Mouse (Mus musculus) limb, embryonic 14.5 days (tissue): ENCODE results near the gene Bst1. TPM values are rescaled to one million over a fixed set of nuclear protein-coding genes. Genes with fewer than 3 reads are reported as not detected.

Experiments
- ATAC-seq: fragments of 200-750 bp; cut with Nextera tagmentation; 2 replicates; pipeline ENCODE4 v1.8.0; 2017; ENCODE audit warnings: low read depth, moderate number of reproducible peaks, moderate TSS enrichment; ENCODE audit not compliant: low FRiP score
- DNase-seq: peaks from one replicate; pipeline ENCODE4 v3.0.0-alpha.2; 2015; ENCODE audit warnings: low spot score
- H3K27ac ChIP-seq: fragments of 300-500 bp; sonication (generic); replicated peaks from 2 replicates; pipeline ENCODE4 v1.5.1; 2014; ENCODE audit warnings: low read depth, mild to moderate bottlenecking, low read length, moderate library complexity, mixed read lengths
- H3K27me3 ChIP-seq: fragments of 300-500 bp; sonication (generic); 2 replicates; pipeline ENCODE4 v1.6.1; 2014; ENCODE audit warnings: low read length, mixed read lengths; ENCODE audit not compliant: control insufficient read depth, insufficient read depth
- H3K36me3 ChIP-seq: fragments of 300-500 bp; sonication (generic); 2 replicates; pipeline ENCODE4 v1.6.1; 2014; ENCODE audit warnings: mild to moderate bottlenecking, low read length, moderate library complexity, mixed read lengths; ENCODE audit not compliant: control insufficient read depth, insufficient read depth
- H3K4me1 ChIP-seq: fragments of 300-500 bp; sonication (generic); 2 replicates; pipeline ENCODE4 v1.6.1; 2014; ENCODE audit warnings: antibody characterized with exemption, low read length, mixed read lengths; ENCODE audit not compliant: control insufficient read depth, insufficient read depth
- H3K4me2 ChIP-seq: fragments of 300-500 bp; sonication (generic); replicated peaks from 2 replicates; pipeline ENCODE4 v1.6.1; 2014; ENCODE audit warnings: low read depth, mild to moderate bottlenecking, low read length, moderate library complexity; ENCODE audit not compliant: severe bottlenecking
- H3K4me3 ChIP-seq: fragments of 300-500 bp; sonication (generic); replicated peaks from 2 replicates; pipeline ENCODE4 v1.5.1; 2014; ENCODE audit warnings: low read length
- H3K9ac ChIP-seq: fragments of 300-500 bp; sonication (generic); 2 replicates; pipeline ENCODE4 v1.6.1; 2014; ENCODE audit warnings: mild to moderate bottlenecking, low read depth, low read length, moderate library complexity; ENCODE audit not compliant: severe bottlenecking
- H3K9me3 ChIP-seq: fragments of 300-500 bp; sonication (generic); 2 replicates; pipeline ENCODE4 v1.6.1; 2016; ENCODE audit warnings: low read length; ENCODE audit not compliant: control insufficient read depth
- POLR2A ChIP-seq: fragments of 200-500 bp; IDR thresholded peaks from 2 replicates; pipeline ENCODE4 v1.8.0; 2012; ENCODE audit warnings: inconsistent platforms, mild to moderate bottlenecking, moderate library complexity, borderline replicate concordance; ENCODE audit not compliant: insufficient read depth, insufficient read length; ENCODE audit errors: extremely low read depth
- WGBS: fragments of 180-500 bp; shearing (Covaris S2); extraction: QIAGEN DNeasy Blood & Tissue Kit; methylation state at CpG from one replicate; pipeline ENCODE4 v1.1.7; 2014; 5-methylcytosine and 5-hydroxymethylcytosine counted together
- polyA plus RNA-seq, 2 experiments: library from polyadenylated mRNA; depleted of rRNA in 1 of 2; stranded (reverse) in 1 of 2; unstranded in 1 of 2; fragments of >200 nt; fragmentation: Nextera tagmentation in 1 of 2; extraction: Ambion mirVana in 1 of 2; gene quantifications; 2 replicates each; pipeline versions ENCODE4 v1.2.1 to v1.2.3; 2012 to 2014

Bst1 gene
- polyA plus RNA-seq (2012; rRNA removed) (0.10 and 0.16 TPM in 2 replicates), polyA plus RNA-seq (2014; fragmentation: Nextera tagmentation; extraction: Ambion mirVana) (0.12 TPM in 1 of 2 replicates, not detected in the other)

GRCm38 (mm10) chr5:43818695-43819094, at the start of gene Bst1:
Gene Bst1 (plus strand): TSS chr5:43818885.
- Histone ChIP-seq H3K27me3 (no peaks in the 10 kb centered on the region), H3K4me3 (no peak within 1 kb of the TSS), H3K9me3 (no peaks in the 10 kb centered on the region), H3K9ac (no peak within 1 kb of the TSS), H3K36me3 (no peaks in the 10 kb centered on the region), H3K4me2 (no peak within 1 kb of the TSS), H3K4me1 (peaks cover 4% of the 10 kb centered on the region; the same call in 1 of the 2 replicates), H3K27ac (no peak within 1 kb of the TSS)
- 48% methylated on average over 12 of the region's 12 CpGs for WGBS
- ATAC-seq (no peak), DNase-seq (no peak)
- no peak for TF ChIP-seq POLR2A

GRCm38 (mm10) chr5:43770618-43771354, 47.9 kb upstream of the Bst1 start:
- no peak for TF ChIP-seq POLR2A
- Histone ChIP-seq H3K27ac (no peak overlapping the region), H3K4me3 (no peak overlapping the region), H3K27me3 (no peaks in the 10 kb centered on the region), H3K4me1 (no peaks in the 10 kb centered on the region), H3K4me2 (no peak overlapping the region), H3K36me3 (peaks cover 35% of the 10 kb centered on the region), H3K9me3 (no peaks in the 10 kb centered on the region), H3K9ac (no peak overlapping the region)
- ATAC-seq, result no peak
- WGBS, result 92% methylated on average over 3 of the region's 3 CpGs
- DNase-seq, result no peak

- Histone ChIP-seq H3K4me3 (no peak overlapping the region), H3K4me2 (no peak overlapping the region), H3K27me3 (no peaks in the 10 kb centered on the region), H3K4me1 (no peaks in the 10 kb centered on the region), H3K9me3 (no peaks in the 10 kb centered on the region), H3K36me3 (peaks cover 32% of the 10 kb centered on the region), H3K9ac (no peak overlapping the region), H3K27ac (no peak overlapping the region)
- no peak for DNase-seq
- no peak for ATAC-seq
- no peak for TF ChIP-seq POLR2A
- 84% methylated on average over 3 of the region's 3 CpGs for WGBS
Measured at GRCm38 (mm10) chr5:43771555-43771954, 47.1 kb upstream of the Bst1 start.

DNA sequence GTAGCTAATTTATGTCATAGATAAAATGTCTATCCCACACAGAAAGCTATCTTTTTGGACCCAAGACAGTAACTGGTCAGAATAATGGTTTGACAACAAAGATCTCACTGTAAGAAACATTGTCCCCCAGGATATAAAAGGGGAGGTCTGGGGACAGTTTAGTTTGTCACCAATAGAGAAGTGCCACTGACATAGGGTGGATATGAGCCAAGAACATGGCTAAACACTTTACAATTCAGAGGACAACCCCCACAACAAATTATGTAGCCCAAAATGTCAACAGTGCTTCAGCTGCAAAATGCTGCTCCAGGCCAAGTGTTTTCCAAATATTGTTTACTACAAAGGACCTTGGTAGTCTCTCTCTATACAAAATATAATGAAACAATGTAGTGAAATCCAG, 42.3 kb upstream of the Bst1 start:
- Histone ChIP-seq H3K27ac (no peak overlapping the region), H3K27me3 (no peaks in the 10 kb centered on the region), H3K4me3 (no peak overlapping the region), H3K9ac (no peak overlapping the region), H3K4me1 (peaks cover 8% of the 10 kb centered on the region), H3K36me3 (peaks cover 2% of the 10 kb centered on the region; the same call in 1 of the 2 replicates), H3K4me2 (no peak overlapping the region), H3K9me3 (no peaks in the 10 kb centered on the region)
- ATAC-seq (no peak), DNase-seq (no peak)
- TF ChIP-seq POLR2A, result no peak

- TF ChIP-seq POLR2A, result no peak
- H3K9me3 ChIP-seq, result no peaks in the 10 kb centered on the region
- no peak overlapping the region for H3K27ac ChIP-seq
- no peak for DNase-seq
- 52% methylated on average over 1 of the region's 1 CpGs for WGBS
- no peak overlapping the region for H3K4me2 ChIP-seq
- H3K4me3 ChIP-seq, result no peak overlapping the region
- peaks cover 2% of the 10 kb centered on the region; the same call in 1 of the 2 replicates for H3K36me3 ChIP-seq
- peaks cover 8% of the 10 kb centered on the region for H3K4me1 ChIP-seq
- no peak for ATAC-seq
- no peak overlapping the region for H3K9ac ChIP-seq
- no peaks in the 10 kb centered on the region for H3K27me3 ChIP-seq
Measured at GRCm38 (mm10) chr5:43776993-43777392, 41.7 kb upstream of the Bst1 start.

GRCm38 (mm10) chr5:43778583-43778982, 40.1 kb upstream of the Bst1 start:
- Histone ChIP-seq H3K4me1 (peaks cover 8% of the 10 kb centered on the region), H3K4me2 (no peak overlapping the region), H3K36me3 (peaks cover 2% of the 10 kb centered on the region; the same call in 1 of the 2 replicates), H3K4me3 (no peak overlapping the region), H3K9me3 (no peaks in the 10 kb centered on the region), H3K27me3 (no peaks in the 10 kb centered on the region), H3K27ac (no peak overlapping the region), H3K9ac (no peak overlapping the region)
- DNase-seq, result no peak
- whole genome bisulfite sequencing, result 93% methylated on average over 3 of the region's 3 CpGs
- no peak for ATAC-seq
- no peak for TF ChIP-seq POLR2A
